Mouse (Mus musculus): ENCODE results near the gene Tfb1m. TPM values are rescaled to one million over a fixed set of nuclear protein-coding genes. Genes with fewer than 3 reads are reported as not detected.

Gene Tfb1m
- 1 to 10 TPM; 6.2 to 7.6 TPM for total RNA-seq (2021)
- long read RNA-seq, experiment 1, partial matches to known transcripts: 0 of 4 reads
- long read RNA-seq, experiment 1, other reads (novel, unspliced or antisense): 0 of 4 reads
- long read RNA-seq, experiment 2, transcript Tfb1m-201 (7 exons, 1,402 nt): major isoform, 6 of 6 reads
- long read RNA-seq, experiment 2, partial matches to known transcripts: 0 of 6 reads
- long read RNA-seq, experiment 2, other reads (novel, unspliced or antisense): 0 of 6 reads

- DNase-seq (ENCODE audit: low spot score in 2 of 2): peak; percentile 96 to 98
Observed at GRCm38 (mm10) chr17:3557331-3558311, at the start of gene Tfb1m. Gene Tfb1m (minus strand): TSS chr17:3557781.

DNA sequence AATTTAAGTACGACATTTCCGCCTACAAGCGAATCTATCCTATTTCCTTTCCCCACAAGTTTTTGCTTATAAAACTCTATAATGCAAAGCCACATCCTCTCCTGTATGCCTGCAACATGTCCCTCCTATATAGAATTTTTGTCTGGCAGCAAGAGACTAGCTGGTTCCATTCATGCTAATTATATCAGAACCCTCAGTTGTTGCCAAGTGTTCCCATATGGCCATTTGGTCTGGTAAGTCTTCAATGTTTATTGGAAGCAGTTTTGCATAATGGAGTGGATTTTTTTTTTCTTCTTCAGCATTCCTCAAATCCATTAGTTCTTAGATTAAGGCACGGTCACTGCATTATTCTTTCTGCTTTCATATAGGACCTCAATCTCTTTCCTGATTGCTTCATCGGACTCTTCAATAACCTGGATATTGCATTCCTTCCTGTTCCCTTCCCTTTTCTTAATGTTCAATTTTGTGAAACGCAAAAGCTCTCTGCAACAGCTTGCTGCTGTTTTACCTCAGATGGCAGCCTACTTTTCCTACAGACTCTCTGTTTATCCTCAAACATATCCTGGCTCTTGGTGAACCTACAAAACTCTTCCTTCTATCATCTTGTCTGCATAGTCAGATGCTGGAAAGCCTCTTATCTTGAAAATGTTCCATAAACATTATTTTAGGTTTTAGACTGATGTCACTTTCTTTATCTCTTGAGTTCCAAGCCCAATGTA lies 45.5 kb upstream of the Tfb1m start:
- DNase-seq (ENCODE audit: low spot score in 2 of 2): peak in 1 of 2 experiments; percentile 5

DNA sequence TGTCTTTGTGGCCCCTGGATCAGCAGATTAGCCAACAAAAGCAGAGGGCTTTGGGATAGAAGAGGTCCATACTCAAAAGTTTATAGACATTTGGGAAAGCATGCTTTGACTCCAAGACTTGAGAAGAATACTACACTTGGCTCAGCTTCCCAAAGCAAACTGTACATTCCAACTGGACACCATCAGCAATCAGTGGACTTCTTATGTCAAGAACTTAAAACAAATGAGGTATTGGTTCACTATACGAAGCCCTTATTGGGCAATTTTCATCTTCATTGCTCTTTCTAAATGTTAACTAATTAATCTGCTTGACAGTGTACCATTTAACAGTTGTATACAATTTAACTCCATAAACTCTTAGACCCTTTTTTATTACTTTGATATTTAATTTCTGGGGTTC lies 40.8 kb upstream of the Tfb1m start:
- DNase-seq (ENCODE audit: low spot score in 2 of 2): no peak

GRCm38 (mm10) chr17:3597866-3598265 lies 40.3 kb upstream of the Tfb1m start:
- no peak for DNase-seq (ENCODE audit: low spot score in 2 of 2)

- no peak for DNase-seq (ENCODE audit: low spot score in 2 of 2)
Observed at GRCm38 (mm10) chr17:3597130-3597529, 39.5 kb upstream of the Tfb1m start.

DNA sequence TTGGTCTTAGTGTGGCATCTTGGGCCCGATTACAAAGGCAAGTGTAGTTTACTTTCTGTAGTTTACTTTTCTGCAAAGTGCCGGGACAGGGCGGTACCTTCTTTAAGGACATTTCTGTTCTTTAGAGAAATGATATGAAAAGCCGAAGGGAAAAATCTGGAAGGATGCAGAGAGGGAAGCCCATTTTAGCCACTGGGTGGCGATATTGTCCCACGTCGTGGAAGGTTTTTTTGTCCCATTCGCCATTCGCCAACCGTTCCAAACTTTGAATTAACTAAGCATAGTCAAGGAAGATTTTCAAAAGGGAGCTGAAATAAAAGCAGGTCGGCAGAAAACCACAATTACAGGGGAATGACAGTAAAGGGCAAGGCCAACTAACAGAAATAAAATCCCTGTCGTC lies 13.3 kb upstream of the Tfb1m start:
- DNase-seq (ENCODE audit: low spot score in 2 of 2): peak; percentile 81 to 85

GRCm38 (mm10) chr17:3562405-3562804 lies 4.8 kb upstream of the Tfb1m start:
- no peak for DNase-seq (ENCODE audit: low spot score in 2 of 2)

DNA sequence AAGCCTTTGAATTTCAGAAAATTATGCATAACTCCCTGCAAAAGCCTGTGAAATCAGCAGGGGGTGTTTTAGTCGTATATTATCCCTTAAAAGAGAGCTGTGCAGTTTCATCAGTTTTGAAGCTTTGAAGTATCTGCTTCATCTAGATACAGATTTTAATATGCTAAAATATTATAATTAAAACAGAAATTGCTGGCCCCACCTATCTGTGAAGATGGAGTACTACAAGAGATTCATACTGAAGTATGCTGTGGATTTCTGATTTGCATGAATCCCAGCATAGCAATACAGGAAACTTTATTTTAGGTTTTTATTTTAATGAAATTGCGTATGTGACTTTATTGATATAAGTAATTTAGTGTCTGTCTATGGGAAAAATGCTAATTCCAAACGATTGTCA lies 3.0 kb upstream of the Tfb1m start:
- DNase-seq (ENCODE audit: low spot score in 2 of 2): no peak

DNA sequence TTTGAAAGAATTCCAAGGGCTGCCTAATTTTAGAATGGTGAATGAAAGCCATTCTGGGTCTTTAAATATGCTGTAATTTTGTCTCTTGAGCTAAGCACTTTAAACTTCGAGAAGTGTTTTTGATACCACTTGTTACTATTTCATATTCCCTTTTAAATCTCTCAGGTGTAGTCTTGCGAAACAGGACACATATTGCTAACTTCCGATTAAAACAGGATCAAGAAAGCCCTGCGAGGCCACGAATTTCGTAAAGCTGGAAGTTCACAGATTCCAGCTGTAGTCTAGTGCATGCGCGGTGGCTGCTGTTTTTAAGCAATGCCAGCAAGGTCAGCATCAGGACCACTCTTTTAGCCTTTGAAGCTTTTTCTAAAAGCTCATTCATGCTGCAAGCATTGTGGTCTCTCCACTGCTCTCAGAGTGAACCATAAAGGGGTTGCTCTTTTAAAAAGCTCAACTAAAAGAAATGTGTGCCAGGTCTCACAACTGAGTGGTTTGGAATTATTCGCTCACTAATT lies 832 bp upstream of the Tfb1m start:
- DNase-seq (ENCODE audit: low spot score in 2 of 2): no peak

DNA sequence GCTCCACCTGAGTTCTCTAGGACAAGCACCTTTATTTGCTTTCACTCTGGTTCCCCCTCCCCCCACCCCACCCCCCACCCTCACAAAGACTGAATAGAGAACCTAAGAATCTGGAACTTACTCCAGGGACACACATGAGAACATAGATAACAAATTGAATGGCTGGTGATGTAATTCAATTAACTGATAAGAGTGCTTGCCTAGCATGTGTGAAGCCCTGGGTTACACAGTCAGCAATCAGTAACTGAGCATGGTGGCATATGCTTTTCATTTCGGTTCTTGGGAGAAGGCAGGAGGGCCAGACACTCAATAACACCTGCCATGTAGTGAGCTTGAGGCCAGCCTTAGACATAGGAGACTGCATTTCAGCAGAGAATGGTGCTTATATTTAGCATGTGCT lies 1.3 kb downstream of the Tfb1m start:
- no peak for DNase-seq (ENCODE audit: low spot score in 2 of 2)

DNA sequence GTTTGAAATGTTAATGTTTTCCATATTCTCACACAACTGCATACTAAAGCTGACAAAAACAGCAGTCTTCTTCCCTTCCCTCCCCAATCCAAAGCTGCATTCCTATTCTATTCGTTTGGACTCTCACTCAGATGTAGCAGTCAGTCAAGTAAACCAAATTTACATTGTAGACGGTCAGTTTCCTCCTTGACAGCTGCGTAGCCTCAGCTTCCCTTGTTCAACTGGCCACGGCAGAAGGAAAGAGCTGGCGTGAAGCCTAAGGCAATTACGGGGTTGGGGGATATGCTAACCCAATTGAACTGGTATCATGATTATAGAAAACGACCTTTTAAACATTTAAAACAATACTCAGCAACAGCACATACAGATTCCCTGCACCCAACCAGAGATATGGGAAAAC lies 9.9 kb downstream of the Tfb1m start:
- DNase-seq (ENCODE audit: low spot score in 2 of 2): no peak

GRCm38 (mm10) chr17:3541033-3541432 lies 16.5 kb downstream of the Tfb1m start:
- no peak for DNase-seq (ENCODE audit: low spot score in 2 of 2)

DNA sequence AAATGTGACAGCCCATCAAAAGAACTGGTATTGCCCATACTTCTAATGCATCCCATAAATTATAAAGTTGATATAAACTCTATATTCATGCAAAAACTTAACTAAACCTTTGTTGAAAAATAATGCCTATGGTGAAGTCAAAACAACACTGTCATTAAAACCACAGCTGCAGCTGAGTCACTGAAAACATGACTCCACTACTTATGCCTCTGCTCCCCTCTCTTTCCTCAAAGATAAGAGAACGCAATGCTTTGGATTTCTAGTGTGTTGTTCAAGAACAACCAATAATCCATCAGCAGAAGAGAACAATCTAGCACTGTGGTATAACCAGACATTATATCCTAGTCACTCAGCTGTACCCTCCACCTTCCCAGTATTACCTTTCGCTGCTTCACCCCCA lies 17.3 kb downstream of the Tfb1m start:
- DNase-seq (ENCODE audit: low spot score in 2 of 2): no peak

DNA sequence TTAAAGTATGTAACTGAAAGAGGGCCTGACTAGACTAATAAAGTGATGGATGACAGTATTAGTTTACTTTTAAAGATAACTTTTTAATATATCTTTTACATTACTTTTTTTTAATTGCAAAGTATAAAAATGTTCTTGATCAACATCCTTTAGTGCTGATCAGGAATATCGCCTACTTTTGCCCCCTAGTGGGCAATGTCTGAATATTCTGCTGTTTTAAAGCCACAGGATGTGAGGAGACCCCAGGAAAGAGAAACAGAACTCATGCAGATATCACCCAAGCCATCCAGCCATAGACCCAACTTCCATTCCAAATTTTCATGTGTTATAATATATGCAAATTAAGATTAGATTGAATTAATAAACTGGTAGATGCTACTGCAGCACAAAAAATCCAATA lies 24.2 kb downstream of the Tfb1m start:
- DNase-seq (ENCODE audit: low spot score in 2 of 2): peak in 1 of 2 experiments; percentile 16

- no peak for DNase-seq (ENCODE audit: low spot score in 2 of 2)
Observed at GRCm38 (mm10) chr17:3532254-3532653, 25.3 kb downstream of the Tfb1m start, which contains the start of gene Cldn20. Gene Cldn20 (plus strand): TSS chr17:3532554.

- no peak for DNase-seq (ENCODE audit: low spot score in 2 of 2)
Observed at GRCm38 (mm10) chr17:3531641-3532040, 25.9 kb downstream of the Tfb1m start.

DNA sequence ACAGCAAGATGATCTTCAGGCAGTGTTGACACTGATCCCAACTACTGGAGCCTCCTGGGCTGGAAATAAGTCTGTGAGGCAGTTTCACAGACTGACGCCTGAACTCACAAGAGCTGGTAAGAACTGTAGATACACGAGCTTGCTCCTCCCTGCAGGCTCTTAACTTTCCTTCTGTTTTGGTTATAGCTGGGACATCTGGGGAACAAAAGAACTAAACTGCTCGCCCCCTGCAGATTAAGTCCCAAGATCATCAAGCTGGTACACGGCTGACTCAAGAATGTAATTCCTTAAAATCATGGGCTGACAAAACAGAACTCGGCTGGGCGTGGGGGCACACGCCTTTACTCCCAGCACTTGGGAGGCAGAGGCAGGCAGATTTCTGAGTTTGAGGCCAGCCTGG lies 27.0 kb downstream of the Tfb1m start:
- DNase-seq (ENCODE audit: low spot score in 2 of 2): no peak

DNA sequence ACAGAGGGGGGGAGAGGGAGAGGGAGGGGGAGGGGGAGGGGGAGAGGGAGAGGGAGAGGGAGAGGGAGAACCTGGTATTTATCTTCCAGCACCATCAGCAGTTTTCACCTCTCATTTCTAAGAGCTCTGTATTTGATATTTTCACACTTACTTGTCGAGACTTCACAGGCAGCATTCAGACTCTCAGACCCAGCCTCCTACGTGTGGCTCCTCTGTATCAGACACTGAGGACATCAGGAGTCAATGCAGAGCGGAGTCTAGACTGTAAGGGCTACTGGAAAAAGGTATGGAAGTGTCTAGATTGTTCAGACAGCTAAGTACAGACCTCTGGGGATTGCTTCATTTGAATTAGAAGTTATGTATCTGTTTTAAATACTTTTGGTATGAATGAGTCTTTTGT lies 28.1 kb downstream of the Tfb1m start:
- DNase-seq (ENCODE audit: low spot score in 2 of 2): no peak

GRCm38 (mm10) chr17:3527841-3528471 lies 29.6 kb downstream of the Tfb1m start:
- DNase-seq (ENCODE audit: low spot score in 2 of 2): no peak

DNA sequence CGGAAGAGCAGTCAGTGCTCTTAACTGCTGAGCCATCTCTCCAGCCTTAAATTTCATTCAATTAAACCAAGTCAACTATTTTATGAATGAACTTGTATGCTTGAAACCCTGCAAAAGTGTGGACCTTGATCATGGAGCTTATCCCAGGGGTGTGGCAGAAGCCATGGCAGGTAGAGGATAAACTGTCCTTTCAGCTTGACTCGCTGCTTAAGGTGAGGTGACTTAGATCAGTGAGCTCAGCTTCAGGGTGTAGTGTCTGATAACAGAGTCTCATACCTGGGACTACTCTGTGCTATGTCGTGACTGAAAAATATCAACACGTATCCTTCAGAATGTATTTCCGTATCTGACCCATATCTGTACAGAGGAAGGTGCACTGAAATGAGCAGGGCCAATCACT lies 37.2 kb downstream of the Tfb1m start:
- no peak for DNase-seq (ENCODE audit: low spot score in 2 of 2)

DNA sequence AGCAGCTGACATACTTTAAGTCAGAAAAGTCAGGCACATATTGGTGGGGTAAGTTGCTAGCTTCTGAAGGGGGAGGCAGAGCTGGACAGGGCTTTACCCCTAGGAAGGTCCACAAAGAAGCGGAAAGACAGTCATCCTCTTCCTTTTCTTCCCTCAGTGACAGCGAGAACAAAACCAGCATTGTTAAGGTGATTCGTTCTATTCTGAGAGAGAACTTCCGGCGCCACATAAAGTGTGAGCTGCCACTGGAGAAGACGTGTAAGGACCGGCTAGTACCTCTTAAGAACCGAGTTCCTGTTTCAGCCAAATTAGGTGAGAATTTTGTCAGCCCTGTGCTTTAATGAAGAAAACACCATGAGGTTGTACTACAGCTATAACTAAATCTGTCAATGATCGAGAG lies 41.2 kb downstream of the Tfb1m start:
- DNase-seq (ENCODE audit: low spot score in 2 of 2): no peak
